Mouse (Mus musculus): ENCODE measurements at regions not wholly inside any gene's neighbourhood (a gene's known extent, or its start where the extent isn't known, plus 50 kb on each side); places are given as distances from the start of the nearest gene placed in this dataset.

DNA sequence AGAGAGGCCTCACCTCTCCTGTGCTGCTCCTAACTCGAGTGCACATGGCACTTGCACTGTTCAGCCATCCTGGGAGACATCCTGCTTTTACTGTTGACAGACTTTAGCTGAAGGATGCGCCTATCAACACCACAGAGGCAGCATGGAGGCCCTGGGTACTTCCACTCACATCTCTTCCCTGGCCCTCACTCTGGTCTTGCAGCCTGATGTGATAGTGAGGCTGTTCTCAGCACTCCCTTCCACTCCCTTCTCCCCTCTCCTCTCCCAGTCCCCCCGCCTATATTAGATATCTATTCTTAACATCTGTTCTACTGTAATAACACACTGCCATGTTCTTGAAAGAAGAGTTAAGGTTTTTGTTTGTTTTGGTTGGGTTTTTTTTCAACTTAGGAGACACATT lies 50.2 kb upstream of the Bod1 start:
- ATAC-seq (ENCODE audit: low read depth): no peak
- Histone ChIP-seq H3K9ac (replicated peaks; ENCODE audit: low read depth, low read length) (no peak overlapping the region), H3K4me2 (ENCODE audit: low read depth, low read length) (no peak overlapping the region), H3K4me3 (ENCODE audit: low read depth, low read length) (no peak overlapping the region), H3K4me1 (ENCODE audit: control insufficient read depth, insufficient read depth, low read length) (no peaks in the 10 kb centered on the region), H3K36me3 (ENCODE audit: control insufficient read depth, insufficient read depth, low read length) (no peaks in the 10 kb centered on the region), H3K27me3 (ENCODE audit: control insufficient read depth, insufficient read depth, low read length) (no peaks in the 10 kb centered on the region), H3K27ac (ENCODE audit: low read depth, low read length) (no peak overlapping the region), H3K9me3 (ENCODE audit: control insufficient read depth, low read length) (no peaks in the 10 kb centered on the region)
- WGBS: 65% methylated on average over 3 of the region's 3 CpGs

DNA sequence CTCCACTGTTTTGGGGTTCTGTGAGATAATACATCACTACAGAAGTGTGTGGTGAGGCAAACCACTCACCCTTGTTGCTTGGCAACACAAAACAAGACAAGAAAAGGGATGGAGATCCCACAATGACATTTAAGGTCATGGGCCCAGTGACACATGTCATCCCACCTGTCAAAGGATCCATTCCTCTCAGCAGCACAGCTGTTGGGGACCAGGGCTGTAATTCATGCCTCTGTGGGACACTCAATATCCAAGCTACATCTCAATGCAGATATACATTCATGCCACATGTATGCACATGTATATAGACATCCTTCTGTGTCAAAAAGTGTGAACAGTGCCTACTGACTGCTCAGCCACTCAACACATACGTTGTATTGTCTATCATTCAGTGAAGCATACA lies 52.8 kb upstream of the Bod1 start:
- no peaks in the 10 kb centered on the region for H3K36me3 ChIP-seq (ENCODE audit: control insufficient read depth, insufficient read depth, low read length)
- 84% methylated on average over 1 of the region's 1 CpGs for WGBS
- H3K9me3 ChIP-seq (ENCODE audit: control insufficient read depth, low read length): no peaks in the 10 kb centered on the region
- no peak overlapping the region for H3K4me3 ChIP-seq (ENCODE audit: low read depth, low read length)
- ATAC-seq (ENCODE audit: low read depth): no peak
- no peaks in the 10 kb centered on the region for H3K4me1 ChIP-seq (ENCODE audit: control insufficient read depth, insufficient read depth, low read length)
- no peak overlapping the region for H3K4me2 ChIP-seq (ENCODE audit: low read depth, low read length)
- H3K27ac ChIP-seq (ENCODE audit: low read depth, low read length): no peak overlapping the region
- H3K27me3 ChIP-seq (ENCODE audit: control insufficient read depth, insufficient read depth, low read length): no peaks in the 10 kb centered on the region
- no peak overlapping the region for H3K9ac ChIP-seq (replicated peaks; ENCODE audit: low read depth, low read length)

DNA sequence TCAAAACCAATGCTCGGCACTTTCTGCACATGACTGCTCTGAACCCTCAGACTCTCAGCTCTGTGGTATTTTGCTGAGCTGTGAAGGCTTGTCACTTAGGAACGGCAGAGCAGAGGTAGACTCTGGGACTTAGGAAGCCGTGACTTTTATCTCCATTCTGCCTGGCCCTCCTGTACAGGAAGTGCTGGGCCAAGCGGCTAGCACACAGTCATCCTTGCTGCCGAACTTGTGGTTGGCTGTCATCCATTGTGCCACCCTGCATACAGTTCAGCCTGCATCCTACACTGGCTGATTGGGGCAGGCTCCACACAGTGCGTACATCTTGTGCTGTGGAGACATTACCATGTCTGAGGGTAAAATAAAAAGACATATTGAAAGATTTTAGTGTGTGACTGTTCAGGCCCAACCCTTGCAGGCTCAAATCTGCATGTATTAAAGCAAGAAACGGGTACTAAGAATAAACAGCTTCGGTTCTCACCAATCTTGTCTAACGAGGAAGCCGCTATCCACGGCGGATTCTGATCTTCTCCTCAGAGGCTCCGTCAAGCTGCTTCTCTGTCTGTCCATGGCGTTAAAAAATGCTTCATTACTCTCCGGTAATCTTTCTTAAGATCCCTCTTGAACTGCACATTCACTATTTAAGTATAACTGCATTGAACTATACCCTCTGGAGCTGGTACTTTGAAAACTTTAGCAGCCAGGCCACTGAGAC lies 54.4 kb upstream of the Bod1 start:
- no peaks in the 10 kb centered on the region; the same call in 1 of the 2 replicates for H3K4me1 ChIP-seq (ENCODE audit: control insufficient read depth, insufficient read depth, low read length)
- 89% methylated on average over 15 of the region's 15 CpGs for WGBS
- no peak overlapping the region for H3K4me3 ChIP-seq (ENCODE audit: low read depth, low read length)
- no peak for ATAC-seq (ENCODE audit: low read depth)
- no peaks in the 10 kb centered on the region for H3K36me3 ChIP-seq (ENCODE audit: control insufficient read depth, insufficient read depth, low read length)
- H3K9me3 ChIP-seq (ENCODE audit: control insufficient read depth, low read length): no peaks in the 10 kb centered on the region
- H3K9ac ChIP-seq (replicated peaks; ENCODE audit: low read depth, low read length): no peak overlapping the region
- H3K27ac ChIP-seq (ENCODE audit: low read depth, low read length): no peak overlapping the region
- no peaks in the 10 kb centered on the region for H3K27me3 ChIP-seq (ENCODE audit: control insufficient read depth, insufficient read depth, low read length)
- no peak overlapping the region for H3K4me2 ChIP-seq (ENCODE audit: low read depth, low read length)

DNA sequence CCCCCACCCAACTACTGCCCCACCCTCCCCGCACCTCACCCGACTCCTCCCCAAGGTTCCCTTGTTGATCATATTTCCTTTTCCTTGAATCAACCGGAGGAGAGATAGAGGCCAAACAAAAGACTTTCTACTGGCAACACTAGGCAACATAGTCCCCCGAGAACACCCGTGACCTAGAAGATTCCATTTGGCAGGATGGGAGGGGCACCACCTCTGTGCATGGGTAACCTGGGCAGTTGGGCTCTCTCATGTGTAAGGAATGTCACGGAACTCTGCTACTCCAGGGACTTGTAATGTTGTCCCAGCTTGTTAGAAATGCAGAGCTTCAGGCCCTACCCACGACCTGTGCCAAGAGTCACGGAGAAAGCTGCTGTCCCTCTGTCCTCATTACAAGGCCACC lies 55.6 kb upstream of the Bod1 start:
- H3K9ac ChIP-seq (replicated peaks; ENCODE audit: low read depth, low read length): no peak overlapping the region
- no peaks in the 10 kb centered on the region; the same call in 1 of the 2 replicates for H3K4me1 ChIP-seq (ENCODE audit: control insufficient read depth, insufficient read depth, low read length)
- ATAC-seq (ENCODE audit: low read depth): no peak
- WGBS: 87% methylated on average over 8 of the region's 8 CpGs
- H3K9me3 ChIP-seq (ENCODE audit: control insufficient read depth, low read length): no peaks in the 10 kb centered on the region
- no peaks in the 10 kb centered on the region for H3K27me3 ChIP-seq (ENCODE audit: control insufficient read depth, insufficient read depth, low read length)
- H3K27ac ChIP-seq (ENCODE audit: low read depth, low read length): no peak overlapping the region
- no peak overlapping the region for H3K4me2 ChIP-seq (ENCODE audit: low read depth, low read length)
- H3K4me3 ChIP-seq (ENCODE audit: low read depth, low read length): no peak overlapping the region
- H3K36me3 ChIP-seq (ENCODE audit: control insufficient read depth, insufficient read depth, low read length): no peaks in the 10 kb centered on the region

DNA sequence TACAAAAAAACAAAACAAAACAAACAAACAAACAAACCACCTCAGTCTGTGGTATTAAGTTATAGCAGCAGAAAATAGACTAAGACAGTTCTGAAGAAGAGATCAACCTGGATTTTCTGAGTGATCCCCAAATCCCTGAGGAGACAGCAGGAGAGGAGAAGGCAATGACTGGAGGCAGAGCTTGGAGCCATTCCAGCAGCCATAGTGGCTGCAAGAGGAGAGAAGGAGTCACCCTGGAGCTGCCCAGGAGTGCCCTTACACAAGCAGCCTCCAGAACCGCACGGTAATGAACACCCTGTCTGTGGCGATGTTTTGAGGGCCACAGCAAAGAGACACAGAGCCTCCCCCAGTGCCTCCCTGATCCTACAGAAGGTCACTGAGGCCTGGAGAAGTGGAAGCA lies 58.0 kb upstream of the Bod1 start:
- H3K4me1 ChIP-seq (ENCODE audit: control insufficient read depth, insufficient read depth, low read length): peaks cover 2% of the 10 kb centered on the region; the same call in 1 of the 2 replicates
- 82% methylated on average over 3 of the region's 3 CpGs for WGBS

DNA sequence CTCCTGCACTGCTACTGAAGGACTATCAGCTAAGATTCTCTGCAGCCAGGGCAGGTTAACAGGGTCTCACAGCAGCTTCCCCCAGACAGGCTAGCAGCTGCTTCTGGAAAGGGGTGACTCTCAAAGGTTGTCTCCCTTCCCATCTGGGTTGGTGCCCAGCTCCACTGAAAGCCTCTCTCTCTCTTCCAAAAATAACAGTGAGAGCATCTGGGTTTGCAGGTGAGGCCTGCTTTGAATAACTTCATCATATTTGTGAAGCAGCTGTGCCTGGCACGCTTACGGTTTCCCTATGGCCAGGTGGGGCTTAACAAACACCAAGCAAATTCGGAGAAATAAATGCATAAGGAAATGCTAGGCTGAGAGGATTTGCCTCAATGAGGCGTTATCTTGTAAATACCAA lies 58.5 kb upstream of the Bod1 start:
- 90% methylated on average over 4 of the region's 4 CpGs for WGBS

More for the DNA sequence above, 58.0 kb upstream of the Bod1 start:
- Histone ChIP-seq H3K27ac (ENCODE audit: low read depth, low read length) (no peak overlapping the region), H3K9me3 (ENCODE audit: control insufficient read depth, low read length) (no peaks in the 10 kb centered on the region), H3K4me2 (ENCODE audit: low read depth, low read length) (no peak overlapping the region), H3K9ac (replicated peaks; ENCODE audit: low read depth, low read length) (no peak overlapping the region), H3K36me3 (ENCODE audit: control insufficient read depth, insufficient read depth, low read length) (no peaks in the 10 kb centered on the region), H3K27me3 (ENCODE audit: control insufficient read depth, insufficient read depth, low read length) (no peaks in the 10 kb centered on the region), H3K4me3 (ENCODE audit: low read depth, low read length) (no peak overlapping the region)
- ATAC-seq (ENCODE audit: low read depth): no peak

DNA sequence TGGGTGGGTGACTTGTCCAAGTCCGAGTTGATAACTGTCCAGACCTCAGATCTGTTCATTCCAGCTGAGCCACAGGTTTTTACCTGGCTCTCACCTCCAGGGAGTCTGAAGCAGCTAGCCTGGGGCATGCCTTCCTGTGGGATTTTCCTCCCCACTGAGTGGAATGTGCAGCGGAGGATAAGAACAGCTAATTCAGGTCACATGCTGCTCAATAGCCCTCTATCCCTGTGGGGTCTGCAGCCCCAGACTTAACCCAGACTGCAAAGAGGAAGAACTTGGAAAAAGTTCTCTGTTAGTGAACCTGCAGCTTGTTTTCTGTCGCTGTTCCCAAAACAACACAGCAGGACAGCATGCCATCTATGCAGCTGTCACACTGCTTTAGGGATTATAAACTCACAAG lies 59.0 kb upstream of the Bod1 start:
- Histone ChIP-seq H3K27ac (ENCODE audit: low read depth, low read length) (no peak overlapping the region), H3K4me3 (ENCODE audit: low read depth, low read length) (no peak overlapping the region), H3K4me1 (ENCODE audit: control insufficient read depth, insufficient read depth, low read length) (peaks cover 2% of the 10 kb centered on the region; the same call in 1 of the 2 replicates), H3K9me3 (ENCODE audit: control insufficient read depth, low read length) (no peaks in the 10 kb centered on the region), H3K36me3 (ENCODE audit: control insufficient read depth, insufficient read depth, low read length) (no peaks in the 10 kb centered on the region), H3K27me3 (ENCODE audit: control insufficient read depth, insufficient read depth, low read length) (no peaks in the 10 kb centered on the region), H3K4me2 (ENCODE audit: low read depth, low read length) (no peak overlapping the region), H3K9ac (replicated peaks; ENCODE audit: low read depth, low read length) (no peak overlapping the region)
- 41% methylated on average over 3 of the region's 3 CpGs for WGBS
- ATAC-seq (ENCODE audit: low read depth): no peak

More for the DNA sequence above, 58.5 kb upstream of the Bod1 start:
- peaks cover 2% of the 10 kb centered on the region; the same call in 1 of the 2 replicates for H3K4me1 ChIP-seq (ENCODE audit: control insufficient read depth, insufficient read depth, low read length)
- H3K9ac ChIP-seq (replicated peaks; ENCODE audit: low read depth, low read length): no peak overlapping the region
- no peak overlapping the region for H3K4me2 ChIP-seq (ENCODE audit: low read depth, low read length)
- H3K27ac ChIP-seq (ENCODE audit: low read depth, low read length): no peak overlapping the region
- no peaks in the 10 kb centered on the region for H3K27me3 ChIP-seq (ENCODE audit: control insufficient read depth, insufficient read depth, low read length)
- no peak overlapping the region for H3K4me3 ChIP-seq (ENCODE audit: low read depth, low read length)
- no peaks in the 10 kb centered on the region for H3K36me3 ChIP-seq (ENCODE audit: control insufficient read depth, insufficient read depth, low read length)
- no peak for ATAC-seq (ENCODE audit: low read depth)
- H3K9me3 ChIP-seq (ENCODE audit: control insufficient read depth, low read length): no peaks in the 10 kb centered on the region

DNA sequence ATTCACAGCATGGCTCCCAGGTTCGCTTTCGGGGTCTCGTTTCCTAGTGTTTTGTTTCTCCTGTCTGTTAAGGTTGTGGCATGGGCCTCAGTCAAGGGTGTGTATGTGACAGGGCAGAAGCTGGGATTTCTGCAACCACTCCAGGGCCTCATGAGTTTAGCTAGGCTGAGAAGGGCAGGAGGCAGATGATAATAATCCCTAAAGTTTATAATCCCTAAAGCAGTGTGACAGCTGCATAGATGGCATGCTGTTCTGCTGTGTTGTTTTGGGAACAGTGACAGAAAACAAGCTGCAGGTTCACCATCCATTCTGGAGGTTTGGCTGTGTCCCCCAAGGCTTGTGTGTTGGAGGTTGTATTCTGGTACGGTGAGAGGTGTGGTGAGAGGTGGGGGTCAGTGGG lies 59.8 kb upstream of the Bod1 start:
- Histone ChIP-seq H3K27ac (ENCODE audit: low read depth, low read length) (no peak overlapping the region), H3K4me1 (ENCODE audit: control insufficient read depth, insufficient read depth, low read length) (peaks cover 2% of the 10 kb centered on the region; the same call in 1 of the 2 replicates), H3K9ac (replicated peaks; ENCODE audit: low read depth, low read length) (no peak overlapping the region), H3K27me3 (ENCODE audit: control insufficient read depth, insufficient read depth, low read length) (no peaks in the 10 kb centered on the region), H3K9me3 (ENCODE audit: control insufficient read depth, low read length) (no peaks in the 10 kb centered on the region), H3K4me3 (ENCODE audit: low read depth, low read length) (no peak overlapping the region), H3K4me2 (ENCODE audit: low read depth, low read length) (no peak overlapping the region), H3K36me3 (ENCODE audit: control insufficient read depth, insufficient read depth, low read length) (no peaks in the 10 kb centered on the region)
- WGBS: 68% methylated on average over 4 of the region's 4 CpGs
- ATAC-seq (ENCODE audit: low read depth): no peak

DNA sequence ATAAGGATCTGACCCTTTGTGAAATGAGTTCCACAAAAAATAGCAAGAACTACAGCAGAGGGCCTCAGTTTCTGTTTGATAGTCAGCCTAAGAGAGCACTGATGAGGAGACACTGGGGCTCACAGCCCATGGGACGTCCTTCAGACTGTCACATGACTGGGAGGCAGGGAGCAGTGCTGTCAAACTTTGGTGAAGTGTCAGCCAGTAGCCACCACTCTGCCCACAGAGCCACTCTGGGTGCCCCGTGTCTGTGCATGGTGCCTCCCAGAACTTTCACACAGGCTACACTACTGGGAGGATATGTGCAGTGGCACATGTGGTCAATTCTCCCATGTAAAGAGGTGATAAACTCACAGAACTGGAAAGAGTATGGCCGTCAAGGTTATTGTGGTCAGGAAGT lies 60.7 kb upstream of the Bod1 start:
- Histone ChIP-seq H3K27me3 (ENCODE audit: control insufficient read depth, insufficient read depth, low read length) (no peaks in the 10 kb centered on the region), H3K9ac (replicated peaks; ENCODE audit: low read depth, low read length) (no peak overlapping the region), H3K9me3 (ENCODE audit: control insufficient read depth, low read length) (no peaks in the 10 kb centered on the region), H3K4me1 (ENCODE audit: control insufficient read depth, insufficient read depth, low read length) (peaks cover 2% of the 10 kb centered on the region; the same call in 1 of the 2 replicates), H3K4me3 (ENCODE audit: low read depth, low read length) (no peak overlapping the region), H3K36me3 (ENCODE audit: control insufficient read depth, insufficient read depth, low read length) (no peaks in the 10 kb centered on the region), H3K4me2 (ENCODE audit: low read depth, low read length) (no peak overlapping the region), H3K27ac (ENCODE audit: low read depth, low read length) (no peak overlapping the region)
- no peak for ATAC-seq (ENCODE audit: low read depth)
- 67% methylated on average over 3 of the region's 3 CpGs for WGBS
